Mouse (Mus musculus) liver, embryonic 14.5 days (tissue): ENCODE results near the gene Olfr952. TPM values are rescaled to one million over a fixed set of nuclear protein-coding genes. Genes with fewer than 3 reads are reported as not detected.

ENCODE experiments used
- ATAC-seq: fragments of 200-750 bp; cut with Nextera tagmentation; 2 replicates; pipeline ENCODE4 v1.8.0; 2017; ENCODE audit warnings: moderate number of reproducible peaks, mild to moderate bottlenecking, moderate library complexity; ENCODE audit not compliant: insufficient read depth
- DNase-seq, 3 experiments: peaks; one replicate each; pipeline ENCODE4 v3.0.0-alpha.2; 2012 to 2013; ENCODE audit warnings: low read depth in 3 of 3, low spot score in 3 of 3
- H3K27ac ChIP-seq: fragments of 300-500 bp; sonication (generic); 2 replicates; pipeline ENCODE4 v1.5.1; 2014; ENCODE audit warnings: moderate library complexity, mild to moderate bottlenecking, control low read depth, inconsistent platforms
- H3K27me3 ChIP-seq: fragments of 300-500 bp; sonication (generic); 2 replicates; pipeline ENCODE4 v1.6.1; 2014; ENCODE audit warnings: mild to moderate bottlenecking, low read length, moderate library complexity; ENCODE audit not compliant: control insufficient read depth, insufficient read depth
- H3K36me3 ChIP-seq: fragments of 300-500 bp; sonication (generic); replicated peaks from 2 replicates; pipeline ENCODE4 v1.6.1; 2014; ENCODE audit warnings: low read depth; ENCODE audit not compliant: control insufficient read depth, insufficient read depth
- H3K4me1 ChIP-seq, 2 experiments: fragments of 200-500 bp in 1 of 2; fragments of 300-500 bp in 1 of 2; sonication (generic) in 1 of 2; replicated peaks; 2 replicates each; pipeline ENCODE4 v1.6.1; 2012 to 2014; ENCODE audit warnings: antibody characterized with exemption in 1 of 2, inconsistent platforms in 1 of 2, low read length in 1 of 2; ENCODE audit not compliant: control insufficient read depth in 2 of 2, insufficient read depth in 2 of 2
- H3K4me2 ChIP-seq: fragments of 300-500 bp; sonication (generic); 2 replicates; pipeline ENCODE4 v1.6.1; 2014; ENCODE audit warnings: low read depth, mild to moderate bottlenecking, control low read depth, moderate library complexity
- H3K4me3 ChIP-seq, 2 experiments: fragments of 200-500 bp in 1 of 2; fragments of 300-500 bp in 1 of 2; sonication (generic) in 1 of 2; 2 replicates each; pipeline ENCODE4 v1.5.1; 2012 to 2014; ENCODE audit warnings: low read depth in 2 of 2, low read length in 2 of 2, mild to moderate bottlenecking in 2 of 2, control low read depth in 1 of 2, inconsistent platforms in 1 of 2, moderate library complexity in 1 of 2; ENCODE audit not compliant: insufficient read depth in 1 of 2
- H3K9ac ChIP-seq: fragments of 300-500 bp; sonication (generic); replicated peaks from 2 replicates; pipeline ENCODE4 v1.6.1; 2014; ENCODE audit warnings: mild to moderate bottlenecking, control low read depth, moderate library complexity
- H3K9me3 ChIP-seq: fragments of 300-500 bp; sonication (generic); 2 replicates; pipeline ENCODE4 v1.6.1; 2016; ENCODE audit warnings: low read length, mixed read lengths; ENCODE audit not compliant: control insufficient read depth
- CTCF ChIP-seq: IDR thresholded peaks from 2 replicates; pipeline ENCODE4 v1.5.1; 2016; ENCODE audit warnings: antibody characterized with exemption, low read depth, control low read depth
- EP300 ChIP-seq: IDR thresholded peaks from 2 replicates; pipeline ENCODE4 v1.6.1; 2016; ENCODE audit warnings: antibody characterized with exemption, low read depth
- WGBS: fragments of 180-500 bp; shearing (Covaris S2); extraction: QIAGEN DNeasy Blood & Tissue Kit; methylation state at CpG from one replicate; pipeline ENCODE4 v1.1.7; 2014; ENCODE audit not compliant: insufficient replicate concordance; 5-methylcytosine and 5-hydroxymethylcytosine counted together
- polyA plus RNA-seq, 2 experiments: library from polyadenylated mRNA; depleted of rRNA in 1 of 2; stranded (reverse) in 1 of 2; unstranded in 1 of 2; fragments of >200 nt; fragmentation: Nextera tagmentation in 1 of 2; extraction: Ambion mirVana in 1 of 2; gene quantifications; 2 replicates each; pipeline versions ENCODE4 v1.2.1 to v1.2.3; 2012 to 2014

The Olfr952 gene
- polyA plus RNA-seq (2012; rRNA removed), result not detected in 2 replicates
- polyA plus RNA-seq (2014; fragmentation: Nextera tagmentation; extraction: Ambion mirVana), result not detected in 2 replicates

- no peak for DNase-seq
- no peaks in the 10 kb centered on the region for H3K36me3 ChIP-seq
- no peak within 1 kb of the TSS for H3K4me2 ChIP-seq
- no peak within 1 kb of the TSS for H3K4me3 ChIP-seq
- H3K4me1 ChIP-seq, result no peaks in the 10 kb centered on the region
- H3K27me3 ChIP-seq, result no peaks in the 10 kb centered on the region
- no peaks in the 10 kb centered on the region for H3K9me3 ChIP-seq
- no peak within 1 kb of the TSS for H3K9ac ChIP-seq
- ATAC-seq, result no peak
- no peak within 1 kb of the TSS for H3K27ac ChIP-seq
- TF ChIP-seq EP300 (no peak), CTCF (no peak)
Measured at GRCm38 (mm10) chr9:39427048-39427447, at the start of gene Olfr952. Gene Olfr952 (minus strand): TSS chr9:39427148.

GRCm38 (mm10) chr9:39471844-39472243, 44.9 kb upstream of the Olfr952 start, which contains the start of gene Olfr955:
Gene Olfr955 (minus strand): TSS chr9:39471944.
- ATAC-seq, result no peak
- WGBS, result 29% methylated on average over 1 of the region's 1 CpGs
- Histone ChIP-seq H3K36me3 (no peaks in the 10 kb centered on the region), H3K4me1 (no peaks in the 10 kb centered on the region), H3K27ac (no peak within 1 kb of the TSS), H3K9me3 (no peaks in the 10 kb centered on the region), H3K9ac (no peak within 1 kb of the TSS), H3K27me3 (no peaks in the 10 kb centered on the region), H3K4me3 (no peak within 1 kb of the TSS), H3K4me2 (no peak within 1 kb of the TSS)
- DNase-seq, result no peak
- TF ChIP-seq EP300 (no peak), CTCF (no peak)

- TF ChIP-seq CTCF (no peak), EP300 (no peak)
- no peak within 1 kb of the TSS for H3K4me3 ChIP-seq
- no peaks in the 10 kb centered on the region for H3K4me1 ChIP-seq
- H3K9ac ChIP-seq, result no peak within 1 kb of the TSS
- no peak within 1 kb of the TSS for H3K27ac ChIP-seq
- DNase-seq (no peak), ATAC-seq (no peak)
- no peak within 1 kb of the TSS for H3K4me2 ChIP-seq
- no peaks in the 10 kb centered on the region for H3K9me3 ChIP-seq
- no peaks in the 10 kb centered on the region for H3K27me3 ChIP-seq
- no peaks in the 10 kb centered on the region for H3K36me3 ChIP-seq
- WGBS, result 62% methylated on average over 6 of the region's 6 CpGs
Measured at GRCm38 (mm10) chr9:39456401-39456800, 29.5 kb upstream of the Olfr952 start, which contains the start of gene Olfr954. Gene Olfr954 (plus strand): TSS chr9:39456701.

- TF ChIP-seq CTCF (no peak), EP300 (no peak)
- Histone ChIP-seq H3K9me3 (no peaks in the 10 kb centered on the region), H3K9ac (no peak within 1 kb of the TSS), H3K4me3 (no peak within 1 kb of the TSS), H3K4me2 (no peak within 1 kb of the TSS), H3K27me3 (no peaks in the 10 kb centered on the region), H3K36me3 (no peaks in the 10 kb centered on the region), H3K27ac (no peak within 1 kb of the TSS), H3K4me1 (no peaks in the 10 kb centered on the region)
- no peak for DNase-seq
- ATAC-seq, result no peak
- WGBS, result 77% methylated on average over 2 of the region's 2 CpGs
Measured at GRCm38 (mm10) chr9:39387110-39387509, 39.8 kb downstream of the Olfr952 start, which contains the start of gene Olfr951. Gene Olfr951 (plus strand): TSS chr9:39387410.

Other genes with a start within 250 kb of the Olfr952 start
- gene Olfr944, start 225.2 kb downstream of the Olfr952 start, polyA plus RNA-seq (2012; rRNA removed), result not detected in 2 replicates
- not detected in 2 replicates for gene Olfr944, start 225.2 kb downstream of the Olfr952 start, polyA plus RNA-seq (2014; fragmentation: Nextera tagmentation; extraction: Ambion mirVana)
- gene Olfr1537, start 177.2 kb downstream of the Olfr952 start, polyA plus RNA-seq (2012; rRNA removed), result not detected in 2 replicates
- gene Olfr1537, start 177.2 kb downstream of the Olfr952 start, polyA plus RNA-seq (2014; fragmentation: Nextera tagmentation; extraction: Ambion mirVana), result not detected in 2 replicates
- not detected in 2 replicates for gene Olfr945, start 150.3 kb downstream of the Olfr952 start, polyA plus RNA-seq (2012; rRNA removed)
- gene Olfr945, start 150.3 kb downstream of the Olfr952 start, polyA plus RNA-seq (2014; fragmentation: Nextera tagmentation; extraction: Ambion mirVana), result not detected in 2 replicates
- gene Olfr948, start 101.1 kb downstream of the Olfr952 start, polyA plus RNA-seq (2012; rRNA removed), result not detected in 2 replicates
- not detected in 2 replicates for gene Olfr948, start 101.1 kb downstream of the Olfr952 start, polyA plus RNA-seq (2014; fragmentation: Nextera tagmentation; extraction: Ambion mirVana)
- gene Olfr951, start 39.7 kb downstream of the Olfr952 start, polyA plus RNA-seq (2012; rRNA removed), result not detected in 2 replicates
- not detected in 2 replicates for gene Olfr951, start 39.7 kb downstream of the Olfr952 start, polyA plus RNA-seq (2014; fragmentation: Nextera tagmentation; extraction: Ambion mirVana)
- not detected in 2 replicates for gene Olfr954, start 29.6 kb upstream of the Olfr952 start, polyA plus RNA-seq (2012; rRNA removed)
- gene Olfr954, start 29.6 kb upstream of the Olfr952 start, polyA plus RNA-seq (2014; fragmentation: Nextera tagmentation; extraction: Ambion mirVana), result not detected in 2 replicates
- not detected in 2 replicates for gene Olfr955, start 44.8 kb upstream of the Olfr952 start, polyA plus RNA-seq (2012; rRNA removed)
- gene Olfr955, start 44.8 kb upstream of the Olfr952 start, polyA plus RNA-seq (2014; fragmentation: Nextera tagmentation; extraction: Ambion mirVana), result not detected in 2 replicates
- gene Olfr44, start 66.8 kb upstream of the Olfr952 start, polyA plus RNA-seq (2012; rRNA removed), result not detected in 2 replicates
- not detected in 2 replicates for gene Olfr44, start 66.8 kb upstream of the Olfr952 start, polyA plus RNA-seq (2014; fragmentation: Nextera tagmentation; extraction: Ambion mirVana)
- not detected in 2 replicates for gene Olfr957, start 88.7 kb upstream of the Olfr952 start, polyA plus RNA-seq (2012; rRNA removed)
- not detected in 2 replicates for gene Olfr957, start 88.7 kb upstream of the Olfr952 start, polyA plus RNA-seq (2014; fragmentation: Nextera tagmentation; extraction: Ambion mirVana)
- gene Olfr958, start 126.9 kb upstream of the Olfr952 start, polyA plus RNA-seq (2012; rRNA removed), result not detected in 2 replicates
- not detected in 2 replicates for gene Olfr958, start 126.9 kb upstream of the Olfr952 start, polyA plus RNA-seq (2014; fragmentation: Nextera tagmentation; extraction: Ambion mirVana)
- not detected in 2 replicates for gene Olfr959, start 148.4 kb upstream of the Olfr952 start, polyA plus RNA-seq (2012; rRNA removed)
- gene Olfr959, start 148.4 kb upstream of the Olfr952 start, polyA plus RNA-seq (2014; fragmentation: Nextera tagmentation; extraction: Ambion mirVana), result not detected in 2 replicates
- 1.0 and 1.3 TPM in 2 replicates for gene AW551984, start 177.3 kb upstream of the Olfr952 start, polyA plus RNA-seq (2012; rRNA removed)
- gene AW551984, start 177.3 kb upstream of the Olfr952 start, polyA plus RNA-seq (2014; fragmentation: Nextera tagmentation; extraction: Ambion mirVana), result 1.5 and 2.1 TPM in 2 replicates
- not detected in 2 replicates for gene Olfr148, start 183.5 kb upstream of the Olfr952 start, polyA plus RNA-seq (2012; rRNA removed)
- gene Olfr148, start 183.5 kb upstream of the Olfr952 start, polyA plus RNA-seq (2014; fragmentation: Nextera tagmentation; extraction: Ambion mirVana), result not detected in 2 replicates
- gene Olfr960, start 194.2 kb upstream of the Olfr952 start, polyA plus RNA-seq (2012; rRNA removed), result not detected in 2 replicates
- not detected in 2 replicates for gene Olfr960, start 194.2 kb upstream of the Olfr952 start, polyA plus RNA-seq (2014; fragmentation: Nextera tagmentation; extraction: Ambion mirVana)
- gene Olfr961, start 217.9 kb upstream of the Olfr952 start, polyA plus RNA-seq (2012; rRNA removed), result not detected in 2 replicates
- gene Olfr961, start 217.9 kb upstream of the Olfr952 start, polyA plus RNA-seq (2014; fragmentation: Nextera tagmentation; extraction: Ambion mirVana), result not detected in 2 replicates
- not detected in 2 replicates for gene Olfr963, start 240.1 kb upstream of the Olfr952 start, polyA plus RNA-seq (2012; rRNA removed)
- gene Olfr963, start 240.1 kb upstream of the Olfr952 start, polyA plus RNA-seq (2014; fragmentation: Nextera tagmentation; extraction: Ambion mirVana), result not detected in 2 replicates